Mouse (Mus musculus) forebrain, embryonic 13.5 days (tissue): ENCODE data around the gene Acbd4. TPM values are rescaled to one million over a fixed set of nuclear protein-coding genes. Genes with fewer than 3 reads are reported as not detected.

Source experiments
- ATAC-seq: fragments of 200-750 bp; cut with Nextera tagmentation; 2 replicates; pipeline ENCODE4 v1.8.0; 2017
- H3K27ac ChIP-seq: fragments of 300-500 bp; sonication (generic); 2 replicates; pipeline ENCODE4 v1.5.1; 2015; ENCODE audit warnings: inconsistent platforms, mild to moderate bottlenecking, moderate library complexity
- H3K27me3 ChIP-seq: fragments of 300-500 bp; sonication (generic); 2 replicates; pipeline ENCODE4 v1.6.1; 2015; ENCODE audit warnings: mild to moderate bottlenecking, inconsistent platforms
- H3K36me3 ChIP-seq: fragments of 300-500 bp; sonication (generic); 2 replicates; pipeline ENCODE4 v1.6.1; 2015; ENCODE audit warnings: mild to moderate bottlenecking, inconsistent platforms; ENCODE audit not compliant: poor library complexity, severe bottlenecking
- H3K4me1 ChIP-seq: fragments of 300-500 bp; sonication (generic); 2 replicates; pipeline ENCODE4 v1.6.1; 2015; ENCODE audit warnings: inconsistent platforms
- H3K4me2 ChIP-seq: fragments of 300-500 bp; sonication (generic); 2 replicates; pipeline ENCODE4 v1.6.1; 2015; ENCODE audit warnings: inconsistent platforms, mild to moderate bottlenecking, moderate library complexity
- H3K4me3 ChIP-seq: fragments of 300-500 bp; sonication (generic); 2 replicates; pipeline ENCODE4 v1.5.1; 2015; ENCODE audit warnings: mild to moderate bottlenecking, inconsistent platforms
- H3K9ac ChIP-seq: fragments of 300-500 bp; sonication (generic); 2 replicates; pipeline ENCODE4 v1.6.1; 2015; ENCODE audit warnings: mild to moderate bottlenecking, inconsistent platforms
- H3K9me3 ChIP-seq: fragments of 300-500 bp; sonication (generic); replicated peaks from 2 replicates; pipeline ENCODE4 v1.6.1; 2016; ENCODE audit warnings: inconsistent platforms
- WGBS: fragments of 180-500 bp; shearing (Covaris S2); methylation state at CpG from one replicate; pipeline ENCODE4 v1.1.7; 2015; 5-methylcytosine and 5-hydroxymethylcytosine counted together
- polyA plus RNA-seq: library from polyadenylated mRNA; unstranded; fragments of >200 nt; fragmentation: Nextera tagmentation; extraction: Ambion mirVana; gene quantifications from 2 replicates; pipeline ENCODE4 v1.2.1, GENCODE M21; 2015

Acbd4 gene
- polyA plus RNA-seq, 1 experiment from 2014 or later = 8.1 TPM

- ATAC-seq = no peak
- Histone ChIP-seq H3K27me3 (no peaks in the 10 kb centered on the region), H3K9ac (no peak overlapping the region), H3K4me1 (no peaks in the 10 kb centered on the region), H3K36me3 (peaks cover 54% of the 10 kb centered on the region), H3K27ac (no peak overlapping the region), H3K4me3 (no peak overlapping the region), H3K4me2 (no peak overlapping the region), H3K9me3 (no peaks in the 10 kb centered on the region)
- 94% methylated on average over 10 of the region's 10 CpGs for WGBS
Measured at GRCm38 (mm10) chr11:103070322-103070880, 31.1 kb upstream of the Acbd4 start.

- ATAC-seq = no peak
- H3K4me2 ChIP-seq = no peak overlapping the region
- WGBS = 90% methylated on average over 7 of the region's 7 CpGs
- no peak overlapping the region for H3K9ac ChIP-seq
- H3K4me1 ChIP-seq = no peaks in the 10 kb centered on the region
- H3K4me3 ChIP-seq = no peak overlapping the region
- no peaks in the 10 kb centered on the region for H3K9me3 ChIP-seq
- H3K27me3 ChIP-seq = 0 out of 2 replicates have a peak, but pooled peaks cover 4% of the 10 kb centered on the region
- H3K36me3 ChIP-seq = peaks cover 21% of the 10 kb centered on the region
- H3K27ac ChIP-seq = no peak overlapping the region
Measured at GRCm38 (mm10) chr11:103073671-103074070, 27.8 kb upstream of the Acbd4 start.

GRCm38 (mm10) chr11:103074121-103074650 is 27.3 kb upstream of the Acbd4 start:
- WGBS = 60% methylated on average over 10 of the region's 10 CpGs
- no peak for ATAC-seq

DNA sequence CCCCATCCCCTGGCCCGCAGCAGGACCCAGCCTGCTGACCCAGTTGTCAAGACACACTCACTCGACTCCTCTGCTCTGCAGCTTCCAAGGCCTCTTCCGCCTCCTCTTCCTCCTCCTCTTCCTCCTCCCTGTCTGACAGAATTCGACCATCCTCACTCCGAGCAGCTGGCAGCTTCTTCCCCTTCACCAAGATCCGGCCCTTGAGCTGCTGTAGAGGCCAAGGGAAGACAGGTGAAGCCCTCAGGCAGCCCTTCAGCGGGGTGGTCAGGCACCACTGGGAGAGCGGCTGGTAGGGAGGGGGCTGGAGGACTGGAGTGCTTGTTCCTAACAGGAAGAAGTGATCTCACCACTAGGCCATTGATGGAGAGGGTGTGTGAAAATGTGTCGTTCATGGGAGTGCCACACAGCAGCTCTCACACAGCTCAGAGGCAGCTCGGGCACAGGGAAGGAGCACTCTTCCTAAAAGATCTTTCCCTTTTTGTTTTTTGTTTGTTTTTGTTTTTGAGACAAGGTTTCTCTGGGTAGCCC is 26.6 kb upstream of the Acbd4 start:
- H3K27ac ChIP-seq = no peak overlapping the region; the same call in 1 of the 2 replicates
- no peak overlapping the region for H3K4me2 ChIP-seq
- H3K36me3 ChIP-seq = peaks cover 9% of the 10 kb centered on the region
- no peak overlapping the region for H3K9ac ChIP-seq
- no peak overlapping the region for H3K4me3 ChIP-seq
- ATAC-seq = no peak
- H3K27me3 ChIP-seq = peaks cover 16% of the 10 kb centered on the region
- no peaks in the 10 kb centered on the region for H3K4me1 ChIP-seq
- no peaks in the 10 kb centered on the region for H3K9me3 ChIP-seq
- WGBS = 18% methylated on average over 10 of the region's 10 CpGs

More at GRCm38 (mm10) chr11:103074121-103074650, 27.3 kb upstream of the Acbd4 start:
- Histone ChIP-seq H3K4me3 (no peak overlapping the region), H3K27me3 (peaks cover 10% of the 10 kb centered on the region), H3K4me1 (no peaks in the 10 kb centered on the region), H3K4me2 (no peak overlapping the region), H3K27ac (no peak overlapping the region), H3K36me3 (peaks cover 16% of the 10 kb centered on the region), H3K9me3 (no peaks in the 10 kb centered on the region), H3K9ac (no peak overlapping the region)

DNA sequence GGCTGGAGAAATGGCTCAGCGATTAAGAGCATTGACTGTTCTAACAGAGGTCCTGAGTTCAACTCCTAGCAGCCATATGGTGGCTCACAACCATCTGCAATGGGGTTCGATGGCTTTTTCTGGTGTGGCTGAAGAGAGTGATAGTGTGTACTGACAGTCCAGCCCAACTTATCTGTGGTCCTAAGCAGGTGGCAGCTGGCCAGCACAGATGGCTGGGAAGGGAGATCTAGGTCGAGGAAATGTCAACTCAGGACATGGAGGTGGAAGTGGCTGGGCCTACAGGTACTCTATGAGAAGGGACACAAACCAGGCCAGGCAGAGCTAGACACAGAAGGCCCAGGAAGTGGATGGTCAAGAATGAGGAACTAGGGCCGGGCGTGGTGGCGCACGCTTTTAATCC is 25.5 kb upstream of the Acbd4 start:
- Histone ChIP-seq H3K36me3 (no peaks in the 10 kb centered on the region), H3K9me3 (no peaks in the 10 kb centered on the region), H3K4me2 (no peak overlapping the region), H3K27ac (no peak overlapping the region), H3K9ac (no peak overlapping the region), H3K4me1 (peaks cover 7% of the 10 kb centered on the region), H3K27me3 (peaks cover 28% of the 10 kb centered on the region), H3K4me3 (no peak overlapping the region)
- ATAC-seq = no peak
- 90% methylated on average over 7 of the region's 7 CpGs for WGBS

GRCm38 (mm10) chr11:103076581-103076980 is 24.9 kb upstream of the Acbd4 start:
- Histone ChIP-seq H3K27ac (no peak overlapping the region), H3K36me3 (no peaks in the 10 kb centered on the region), H3K4me1 (peaks cover 7% of the 10 kb centered on the region), H3K9ac (no peak overlapping the region), H3K4me2 (no peak overlapping the region), H3K9me3 (no peaks in the 10 kb centered on the region), H3K4me3 (no peak overlapping the region), H3K27me3 (peaks cover 33% of the 10 kb centered on the region)
- WGBS = 91% methylated on average over 8 of the region's 8 CpGs
- no peak for ATAC-seq

DNA sequence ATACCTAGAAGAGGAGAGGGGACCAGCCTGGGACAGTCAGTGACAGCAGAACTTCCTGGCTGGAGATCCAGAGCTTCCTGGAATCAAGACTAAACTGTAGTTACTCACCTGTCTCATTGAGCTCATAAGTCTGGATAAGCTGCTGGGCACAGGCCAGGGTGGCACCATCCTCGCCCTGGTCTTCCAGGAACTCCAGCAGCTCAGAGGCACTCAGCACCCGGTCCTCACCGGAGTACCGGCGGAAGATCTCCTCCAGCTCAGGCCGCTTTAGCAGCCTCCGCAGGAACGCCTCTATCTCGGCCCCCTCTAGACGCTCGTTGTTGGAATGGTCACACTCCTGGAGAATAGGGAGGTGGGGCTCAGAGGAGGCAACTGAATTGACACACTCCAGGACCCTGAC is 23.4 kb upstream of the Acbd4 start:
- Histone ChIP-seq H3K27me3 (peaks cover 46% of the 10 kb centered on the region), H3K9me3 (no peaks in the 10 kb centered on the region), H3K4me3 (no peak overlapping the region), H3K9ac (no peak overlapping the region), H3K27ac (no peak overlapping the region), H3K4me1 (peaks cover 7% of the 10 kb centered on the region), H3K4me2 (no peak overlapping the region), H3K36me3 (no peaks in the 10 kb centered on the region)
- ATAC-seq = no peak
- 83% methylated on average over 11 of the region's 11 CpGs for WGBS

- Histone ChIP-seq H3K9me3 (no peaks in the 10 kb centered on the region), H3K4me2 (peak overlapping the region; percentile 58), H3K9ac (peak overlapping the region; percentile 53; the same call in 1 of the 2 replicates), H3K27me3 (peaks cover 46% of the 10 kb centered on the region), H3K36me3 (no peaks in the 10 kb centered on the region), H3K4me3 (peak overlapping the region; percentile 32), H3K27ac (no peak overlapping the region), H3K4me1 (peaks cover 7% of the 10 kb centered on the region)
- no peak for ATAC-seq
- WGBS = under 1% methylated on average over 43 of the region's 43 CpGs
Measured at GRCm38 (mm10) chr11:103080323-103081091, 21.0 kb upstream of the Acbd4 start.

DNA sequence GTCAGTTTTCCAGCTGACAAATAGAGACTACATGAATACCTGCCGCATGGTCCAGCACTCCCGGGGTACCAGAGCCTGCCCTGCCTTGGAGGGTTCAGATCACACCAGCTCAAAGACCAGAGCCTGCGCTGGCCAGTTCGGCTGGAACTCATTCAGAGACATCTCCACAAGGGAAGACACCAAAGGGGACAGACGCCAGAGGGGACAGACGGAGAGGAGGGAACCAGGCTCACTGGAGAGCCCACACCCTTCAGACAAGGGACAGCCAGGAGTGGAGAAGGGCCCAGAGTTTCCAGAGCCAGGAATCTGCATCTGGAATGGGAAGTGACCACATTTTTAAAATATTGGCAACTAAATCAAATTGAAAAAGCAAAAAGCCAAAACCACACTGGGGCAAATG is 19.9 kb upstream of the Acbd4 start:
- WGBS = 57% methylated on average over 6 of the region's 6 CpGs
- no peak overlapping the region for H3K4me3 ChIP-seq
- no peaks in the 10 kb centered on the region for H3K9me3 ChIP-seq
- ATAC-seq = no peak
- H3K36me3 ChIP-seq = no peaks in the 10 kb centered on the region
- no peak overlapping the region for H3K4me2 ChIP-seq
- H3K4me1 ChIP-seq = peaks cover 7% of the 10 kb centered on the region
- no peak overlapping the region for H3K9ac ChIP-seq
- H3K27ac ChIP-seq = no peak overlapping the region
- H3K27me3 ChIP-seq = peaks cover 46% of the 10 kb centered on the region

DNA sequence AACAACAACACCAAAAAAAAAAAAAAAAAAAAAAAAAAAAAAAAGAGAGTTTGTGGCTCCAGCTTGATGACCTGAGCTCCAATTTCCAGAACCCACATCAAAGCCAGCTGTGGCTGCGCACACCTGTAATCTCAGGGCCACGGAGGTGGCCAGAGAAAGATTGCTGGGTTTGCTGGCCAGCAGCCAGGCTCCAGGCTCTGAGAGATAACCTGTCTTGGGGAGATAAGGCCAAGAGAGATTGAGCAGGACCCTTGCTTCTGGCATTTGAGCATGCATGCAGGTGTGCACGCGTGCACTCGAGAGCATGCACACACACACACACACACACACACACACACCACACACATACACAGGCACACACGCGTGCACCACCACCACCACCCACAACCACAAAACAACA is 8.2 kb upstream of the Acbd4 start:
- WGBS = 96% methylated on average over 7 of the region's 7 CpGs
- Histone ChIP-seq H3K36me3 (no peaks in the 10 kb centered on the region), H3K27me3 (peaks cover 2% of the 10 kb centered on the region), H3K4me1 (peaks cover 4% of the 10 kb centered on the region), H3K9ac (no peak overlapping the region), H3K4me3 (no peak overlapping the region), H3K9me3 (no peaks in the 10 kb centered on the region), H3K27ac (no peak overlapping the region), H3K4me2 (no peak overlapping the region)
- no peak for ATAC-seq

DNA sequence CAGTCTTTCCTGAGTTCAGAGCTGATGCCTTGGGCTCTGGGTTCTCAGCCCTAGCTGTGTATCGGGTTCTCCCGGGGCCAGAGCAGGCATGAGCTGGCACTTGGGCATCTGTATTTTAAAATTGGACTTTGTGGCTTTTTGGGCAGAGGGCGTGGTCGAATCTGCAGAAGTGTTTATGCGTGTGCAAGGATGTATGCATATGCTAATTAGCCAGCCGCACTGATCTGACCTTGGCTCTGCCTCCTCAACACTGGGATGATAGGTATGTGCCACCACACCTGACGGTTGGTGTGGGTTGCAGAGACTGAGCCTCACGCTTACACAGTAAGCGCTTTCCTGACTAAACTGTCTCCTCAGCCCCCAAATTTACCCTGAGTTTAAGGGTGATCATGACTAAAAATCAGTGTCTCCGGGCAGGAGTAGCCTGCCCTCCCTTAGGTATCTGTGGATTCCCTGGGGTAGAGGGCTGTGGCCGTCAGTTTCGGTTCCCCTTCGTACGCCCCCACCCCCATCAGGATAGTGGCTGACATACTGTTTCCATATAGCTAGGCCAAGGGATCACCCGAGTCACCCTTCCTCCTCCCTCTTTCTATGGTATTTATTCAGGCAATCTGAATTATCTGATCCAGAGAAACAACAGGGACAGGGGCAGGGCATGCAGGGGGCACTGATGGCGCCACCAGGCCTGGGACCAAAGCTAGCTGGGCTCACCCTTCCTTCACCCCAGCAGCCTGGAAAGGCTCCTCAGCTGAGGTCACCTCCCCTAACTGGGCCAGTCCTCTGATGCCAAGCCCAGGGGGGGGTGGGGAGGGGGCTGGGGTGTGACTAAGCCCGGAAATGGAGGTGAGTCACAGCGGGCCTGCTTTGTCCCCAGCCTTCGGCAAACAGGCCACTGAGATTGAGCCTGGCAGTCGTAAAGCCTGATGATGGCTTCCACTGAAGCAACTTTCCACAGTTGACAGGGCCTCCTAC is 7.3 kb upstream of the Acbd4 start:
- Histone ChIP-seq H3K36me3 (no peaks in the 10 kb centered on the region), H3K4me1 (peaks cover 11% of the 10 kb centered on the region), H3K9ac (no peak overlapping the region), H3K27ac (no peak overlapping the region), H3K27me3 (peaks cover 10% of the 10 kb centered on the region), H3K4me2 (no peak overlapping the region), H3K9me3 (no peaks in the 10 kb centered on the region), H3K4me3 (no peak overlapping the region)
- ATAC-seq = no peak
- WGBS = 76% methylated on average over 20 of the region's 20 CpGs
